Mouse (Mus musculus): ENCODE results near the gene Erp29. TPM values are rescaled to one million over a fixed set of nuclear protein-coding genes. Genes with fewer than 3 reads are reported as not detected.
A peak's percentile ranks its signal among the peaks of the same experiment; 100 is the strongest.
"Not testable (repeated sequence)": the region's sequence is repeated elsewhere in the genome, so short reads cannot be mapped to it uniquely, and the experiment has no call there.

The Erp29 gene
- 100 to 1,000 TPM; 136 to 146 TPM for total RNA-seq (2021)
- long read RNA-seq, experiment 1, full-length matches to known transcripts, result 66 of 80 reads
- long read RNA-seq, experiment 1, partial matches to known transcripts, result 0 of 80 reads
- long read RNA-seq, experiment 1, other reads (novel, unspliced or antisense), result 14 of 80 reads
- long read RNA-seq, experiment 2, full-length matches to known transcripts, result 99 of 122 reads
- long read RNA-seq, experiment 2, partial matches to known transcripts, result 2 of 122 reads
- long read RNA-seq, experiment 2, other reads (novel, unspliced or antisense), result 21 of 122 reads

DNA sequence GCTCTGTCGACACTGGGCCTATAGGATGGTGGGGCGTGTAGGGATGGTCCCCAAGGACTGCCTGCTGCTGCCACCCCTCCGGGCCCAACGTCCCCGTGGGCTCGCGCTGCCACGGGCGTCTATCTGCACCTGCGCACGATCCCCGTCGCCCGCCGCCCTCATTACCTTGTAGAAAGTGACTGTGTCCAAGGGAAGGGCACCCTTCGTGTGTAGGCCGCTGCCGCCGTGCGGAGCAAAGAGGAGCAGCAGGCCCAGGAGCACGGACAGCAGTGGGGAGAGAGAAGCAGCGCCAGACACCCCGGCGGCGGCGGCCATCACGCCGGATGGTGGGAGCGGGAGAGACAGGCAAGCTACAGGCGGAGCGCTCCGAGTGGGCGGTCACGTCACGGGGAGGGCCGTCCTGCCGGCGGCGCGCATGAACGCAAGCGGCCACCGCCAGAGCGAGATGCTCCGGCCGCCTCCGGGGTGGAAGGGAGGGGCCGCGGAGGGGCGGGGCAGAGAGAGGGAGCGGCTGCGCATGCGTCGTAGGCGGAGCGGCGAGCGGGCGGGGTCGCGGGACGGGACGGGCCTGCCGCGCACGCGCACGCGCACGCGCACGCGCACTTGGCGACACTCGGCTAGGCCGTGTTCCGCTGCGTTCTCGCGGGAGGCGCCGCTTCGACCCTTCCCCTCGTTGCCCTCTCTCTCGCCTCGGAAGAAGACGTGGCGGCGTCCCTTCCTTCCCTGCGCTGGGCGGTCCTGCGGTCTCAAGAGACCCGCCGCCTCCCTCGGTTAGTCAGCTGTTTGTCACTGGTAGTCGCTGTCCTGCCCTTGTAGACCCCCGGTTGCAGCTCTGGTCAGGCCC lies at the start of gene Erp29:
Erp29 (minus strand) TSS at position 481 of the 844 bp plus-strand sequence.
- DNase-seq (ENCODE audit: low spot score in 2 of 2), result peak; percentile 98

DNA sequence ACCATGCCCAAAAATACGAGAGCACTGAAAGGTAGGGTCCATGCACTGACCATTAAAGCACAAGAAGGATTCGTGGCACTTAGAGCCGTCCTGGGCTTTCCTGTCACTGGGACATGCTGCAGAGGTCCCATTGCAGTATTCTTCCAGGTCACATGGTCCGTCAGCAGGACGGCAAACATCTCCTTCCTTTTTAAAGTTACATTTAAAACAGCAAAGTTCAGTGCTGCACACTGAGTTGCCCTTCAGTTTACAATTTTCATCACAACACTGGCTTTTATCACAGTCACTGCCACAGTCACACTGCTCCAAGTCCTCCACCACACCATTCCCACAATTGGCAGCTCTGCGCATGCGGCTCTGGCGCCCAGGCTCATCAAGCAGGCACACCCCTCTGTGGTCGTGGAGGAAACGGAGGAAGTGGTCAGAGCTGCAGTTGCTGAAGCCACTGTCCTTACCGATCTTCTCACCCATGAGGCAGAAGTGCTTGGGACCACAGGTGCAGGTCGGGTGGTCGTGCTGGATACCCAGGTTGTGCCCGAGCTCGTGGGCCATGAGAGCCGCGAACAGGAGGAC lies 49.2 kb upstream of the Erp29 start:
- DNase-seq (ENCODE audit: low spot score in 2 of 2), result not testable (repeated sequence)

DNA sequence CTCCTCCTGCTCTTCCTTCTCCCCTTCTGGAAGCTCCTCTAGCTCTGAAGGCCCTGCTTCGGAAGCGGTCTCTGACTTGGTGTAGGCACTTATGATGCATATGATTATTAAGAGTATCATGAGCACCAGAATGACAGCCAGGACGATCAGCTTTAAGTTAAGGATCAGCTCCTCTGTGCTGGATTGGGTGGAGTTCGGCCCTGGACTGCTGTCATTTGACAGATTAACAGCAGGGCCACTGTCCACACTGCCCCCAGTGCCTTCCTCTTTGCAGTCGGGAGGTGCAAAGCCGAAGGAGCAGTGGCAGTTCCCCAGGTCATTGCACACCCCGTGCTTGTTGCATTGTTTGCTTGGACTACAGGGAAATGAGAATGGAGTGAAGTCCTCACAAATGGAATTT lies 48.4 kb upstream of the Erp29 start:
- no peak for DNase-seq (ENCODE audit: low spot score in 2 of 2)

DNA sequence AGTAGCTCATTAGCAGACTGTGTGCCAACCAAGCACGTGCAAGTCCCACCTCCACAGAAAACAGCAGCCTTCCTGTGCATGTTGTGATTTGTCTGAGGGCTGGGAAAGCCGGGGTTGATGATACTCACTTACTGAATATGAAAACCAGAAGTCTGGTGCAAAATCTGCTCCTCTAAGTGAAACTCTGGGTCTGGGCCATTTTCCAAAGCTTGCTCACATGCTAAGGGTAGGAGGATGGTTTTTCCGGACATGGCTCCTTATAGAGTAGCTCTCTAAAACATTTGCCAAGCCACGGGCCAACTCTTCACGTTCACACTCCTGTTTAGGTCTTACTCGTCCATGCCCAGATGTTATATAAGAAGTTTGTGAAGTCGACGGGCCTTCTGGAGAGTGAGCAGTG lies 41.0 kb upstream of the Erp29 start:
- DNase-seq (ENCODE audit: low spot score in 2 of 2), result no peak

DNA sequence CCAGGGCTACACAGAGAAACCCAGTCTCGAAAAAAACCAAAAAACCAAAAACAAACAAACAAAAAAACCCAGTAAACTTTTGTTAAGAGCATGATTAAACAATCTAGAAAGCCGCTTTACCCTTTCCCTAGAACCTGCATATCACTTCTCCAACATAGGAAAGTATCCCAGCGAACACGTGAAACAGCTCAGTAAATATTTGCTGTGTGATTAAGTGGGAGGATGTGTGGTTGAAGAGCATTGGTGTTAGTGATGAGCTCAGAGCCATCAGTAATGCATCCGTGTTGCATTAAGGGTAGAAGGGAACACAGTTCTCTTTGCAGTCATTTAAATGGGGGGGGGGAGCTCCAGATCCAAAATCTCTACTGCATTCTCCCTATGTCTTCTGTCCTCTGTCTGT lies 32.5 kb upstream of the Erp29 start:
- DNase-seq (ENCODE audit: low spot score in 2 of 2), result no peak

DNA sequence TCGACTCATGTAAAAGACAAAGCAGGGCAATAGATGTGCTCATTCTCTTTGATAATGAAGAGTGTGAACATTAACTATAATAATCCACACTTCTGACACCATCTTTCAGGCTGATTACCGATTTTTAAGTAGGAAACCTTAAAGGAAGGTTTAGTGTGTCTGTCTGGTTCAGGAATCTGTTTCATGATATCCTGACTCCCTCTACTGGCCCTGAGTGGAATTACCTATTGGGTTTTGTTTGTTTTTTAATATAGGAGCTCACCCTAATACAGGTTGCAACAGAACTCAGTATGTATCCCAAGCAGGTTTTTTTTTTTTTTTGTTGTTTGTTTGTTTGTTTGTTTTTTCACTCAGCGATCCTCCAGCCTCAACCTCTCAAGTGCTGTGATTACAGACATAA lies 25.4 kb upstream of the Erp29 start:
- no peak for DNase-seq (ENCODE audit: low spot score in 2 of 2)

DNA sequence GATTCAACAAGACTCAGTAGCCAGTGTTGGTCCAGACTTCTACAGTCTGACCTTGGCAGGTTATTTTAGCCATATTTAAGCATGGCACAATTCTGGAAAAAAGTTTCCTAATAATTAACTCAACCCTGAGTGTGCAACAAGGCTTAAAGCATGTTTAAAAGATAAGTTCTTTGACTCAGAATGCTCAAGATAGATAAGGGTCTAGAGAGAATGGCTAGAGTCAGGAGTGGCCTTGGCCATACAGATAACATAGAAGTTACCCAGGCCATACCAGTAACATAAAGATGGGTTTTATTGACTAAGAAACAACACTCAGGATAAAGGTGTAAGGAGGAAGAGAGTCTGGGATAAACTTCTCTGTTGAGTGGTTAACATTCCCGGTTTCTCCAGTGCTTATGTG lies 23.7 kb upstream of the Erp29 start:
- no peak for DNase-seq (ENCODE audit: low spot score in 2 of 2)

DNA sequence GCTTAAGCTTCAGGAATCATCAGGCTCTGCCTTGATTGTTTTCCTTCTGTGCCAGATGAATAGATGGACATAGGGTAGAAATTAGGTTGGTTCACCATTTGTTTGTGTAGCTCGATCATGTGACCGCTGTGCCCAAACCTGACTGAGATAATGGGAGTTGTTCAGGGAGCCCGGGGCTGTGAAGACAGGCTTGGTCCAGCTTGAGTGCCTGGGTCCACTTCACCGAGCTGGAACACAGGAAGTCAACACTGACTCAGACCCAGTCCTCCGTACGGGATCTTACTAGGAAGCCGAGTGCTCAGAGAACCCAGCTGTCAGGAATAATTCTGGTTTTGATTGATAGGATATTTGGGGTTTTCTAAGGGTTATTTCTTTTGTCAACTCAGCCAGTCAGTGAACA lies 22.3 kb upstream of the Erp29 start:
- DNase-seq (ENCODE audit: low spot score in 2 of 2), result no peak

DNA sequence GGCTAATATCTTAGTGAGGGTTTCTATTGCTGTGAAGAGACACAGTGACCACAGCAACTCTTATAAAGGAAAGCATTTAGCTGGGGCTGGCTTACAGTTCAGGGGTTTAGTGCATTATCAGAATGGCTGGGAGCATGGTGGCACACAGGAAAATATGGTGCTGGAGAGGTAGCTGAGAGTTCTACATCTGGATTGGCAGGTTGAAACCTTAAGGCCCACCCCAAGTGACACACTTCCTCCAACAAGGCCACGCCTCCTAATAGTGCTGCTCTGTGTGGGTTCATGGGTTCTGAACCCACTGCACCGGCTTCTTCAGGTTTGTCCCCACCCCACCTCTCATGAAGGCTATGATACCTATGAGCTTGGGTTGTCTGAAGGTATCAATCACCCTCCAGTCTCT lies 20.1 kb upstream of the Erp29 start:
- no peak for DNase-seq (ENCODE audit: low spot score in 2 of 2)

DNA sequence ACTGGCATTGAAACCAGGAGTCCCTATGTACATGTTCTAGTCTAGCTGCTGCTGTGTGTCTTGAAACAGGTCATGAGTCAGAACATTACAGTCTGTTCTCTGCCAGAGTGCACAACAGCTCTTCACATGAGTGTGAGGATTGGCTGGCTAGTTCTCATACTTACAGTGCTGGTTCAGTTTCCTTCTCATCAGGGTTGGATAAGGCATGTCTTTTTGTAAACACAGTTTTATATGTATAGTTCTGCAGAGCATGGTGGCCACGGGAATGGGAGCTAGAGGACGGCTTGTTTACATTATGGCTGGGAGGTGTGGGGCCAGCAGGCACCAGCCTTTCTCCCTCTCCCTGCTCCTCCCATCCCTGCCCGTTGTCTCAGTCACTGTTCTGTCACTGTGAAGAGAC lies 17.3 kb upstream of the Erp29 start:
- no peak for DNase-seq (ENCODE audit: low spot score in 2 of 2)

DNA sequence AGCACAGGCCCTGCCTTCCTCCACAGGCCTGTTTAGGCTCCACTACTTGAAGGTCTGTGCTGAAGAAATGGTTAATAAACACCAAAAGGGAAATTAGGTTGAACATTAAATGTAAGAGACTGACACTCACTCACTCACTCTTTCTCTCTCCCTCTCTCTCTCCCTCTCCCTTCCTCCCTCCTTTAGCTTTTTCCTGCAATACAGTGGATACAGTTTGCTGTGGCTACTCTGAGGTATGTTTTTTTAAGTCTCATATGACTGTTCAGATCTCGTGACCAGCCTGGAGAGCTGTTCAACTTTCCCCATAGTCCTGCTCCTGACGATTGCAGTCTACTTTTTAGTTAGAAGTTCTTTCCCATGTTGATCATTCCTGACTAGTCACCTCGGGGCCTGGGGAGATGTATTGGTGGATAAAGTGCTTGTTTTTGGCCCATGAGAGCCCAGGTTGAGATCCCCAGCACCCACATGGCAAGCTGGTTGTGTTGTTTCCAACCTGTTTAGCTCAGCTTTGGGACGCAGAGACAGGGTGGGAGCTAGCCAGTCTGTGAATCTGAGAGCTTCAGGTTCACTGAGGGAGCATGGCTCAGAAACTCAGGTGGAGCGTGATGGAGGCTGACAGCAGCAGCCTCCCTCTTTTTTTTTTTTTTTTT lies 11.4 kb upstream of the Erp29 start:
- DNase-seq (ENCODE audit: low spot score in 2 of 2), result no peak

DNA sequence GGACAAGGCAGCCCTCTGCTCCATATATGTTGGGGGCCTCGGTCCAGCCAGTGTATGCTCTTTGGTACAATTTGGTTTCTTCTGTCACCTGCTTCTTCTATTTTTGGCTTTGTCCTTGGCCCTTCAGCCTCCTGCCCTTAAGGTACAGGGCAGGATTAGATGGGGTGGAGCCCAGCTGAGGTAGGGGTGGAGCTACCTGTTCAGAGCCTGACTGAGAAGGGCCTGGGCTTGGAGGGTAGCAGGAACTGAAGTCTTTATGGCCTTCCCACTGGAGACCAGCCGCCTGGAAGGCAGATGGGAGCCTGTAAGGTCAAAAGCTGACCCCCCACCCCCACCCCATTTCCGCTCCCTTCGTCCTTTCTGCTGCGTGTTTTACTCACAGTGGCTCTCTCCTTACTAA lies 10.7 kb upstream of the Erp29 start:
- no peak for DNase-seq (ENCODE audit: low spot score in 2 of 2)

DNA sequence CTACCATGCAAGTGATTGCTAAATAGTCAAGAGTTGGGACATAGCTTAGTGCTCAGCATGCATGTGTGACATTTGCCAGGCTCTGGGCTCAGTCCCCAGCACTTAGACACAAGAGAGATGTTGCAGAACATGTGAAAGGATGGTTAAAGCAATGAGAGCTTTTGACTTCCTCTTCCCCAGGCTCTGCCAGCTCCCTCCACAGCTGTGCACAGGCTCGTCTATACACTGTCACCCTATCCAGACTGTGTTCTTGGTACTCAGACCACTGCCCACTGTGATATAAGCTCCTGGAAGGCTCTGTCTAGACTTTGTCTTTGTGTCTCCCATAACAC lies 9.8 kb upstream of the Erp29 start:
- no peak for DNase-seq (ENCODE audit: low spot score in 2 of 2)

DNA sequence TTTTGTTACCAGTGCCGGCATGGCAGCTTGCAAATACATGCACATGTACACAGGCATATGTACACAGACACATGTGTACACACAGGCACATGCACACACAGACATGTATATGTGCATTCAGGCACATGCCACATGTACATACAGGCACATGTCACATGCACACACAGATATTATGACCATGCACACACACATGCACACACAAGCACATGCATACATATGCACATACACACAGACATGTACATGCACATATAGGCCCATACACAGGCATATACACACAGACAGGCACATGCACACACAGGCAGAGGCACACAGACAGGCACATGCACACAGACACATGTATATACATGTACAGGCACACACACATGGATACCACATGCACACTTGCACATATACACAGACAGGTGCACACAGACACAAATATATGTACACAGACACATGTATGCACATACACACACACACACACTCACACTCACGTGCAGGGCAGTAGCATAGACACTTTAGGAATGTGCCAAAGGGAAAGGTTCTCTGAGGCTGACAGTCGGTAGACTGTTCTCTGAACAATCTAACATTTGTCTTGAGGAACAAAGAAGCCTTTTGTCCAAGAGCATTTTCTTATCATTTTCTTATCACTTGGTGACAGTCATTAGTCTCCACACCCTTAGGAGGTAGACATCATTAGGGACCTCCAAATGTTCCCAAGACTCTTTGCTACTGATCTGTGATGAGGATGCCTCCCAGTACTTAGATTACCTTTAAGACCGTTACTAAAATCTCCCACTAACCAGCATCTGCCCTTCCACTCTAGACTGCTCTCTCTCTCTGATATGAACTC lies 9.2 kb upstream of the Erp29 start:
- DNase-seq (ENCODE audit: low spot score in 2 of 2), result no peak

DNA sequence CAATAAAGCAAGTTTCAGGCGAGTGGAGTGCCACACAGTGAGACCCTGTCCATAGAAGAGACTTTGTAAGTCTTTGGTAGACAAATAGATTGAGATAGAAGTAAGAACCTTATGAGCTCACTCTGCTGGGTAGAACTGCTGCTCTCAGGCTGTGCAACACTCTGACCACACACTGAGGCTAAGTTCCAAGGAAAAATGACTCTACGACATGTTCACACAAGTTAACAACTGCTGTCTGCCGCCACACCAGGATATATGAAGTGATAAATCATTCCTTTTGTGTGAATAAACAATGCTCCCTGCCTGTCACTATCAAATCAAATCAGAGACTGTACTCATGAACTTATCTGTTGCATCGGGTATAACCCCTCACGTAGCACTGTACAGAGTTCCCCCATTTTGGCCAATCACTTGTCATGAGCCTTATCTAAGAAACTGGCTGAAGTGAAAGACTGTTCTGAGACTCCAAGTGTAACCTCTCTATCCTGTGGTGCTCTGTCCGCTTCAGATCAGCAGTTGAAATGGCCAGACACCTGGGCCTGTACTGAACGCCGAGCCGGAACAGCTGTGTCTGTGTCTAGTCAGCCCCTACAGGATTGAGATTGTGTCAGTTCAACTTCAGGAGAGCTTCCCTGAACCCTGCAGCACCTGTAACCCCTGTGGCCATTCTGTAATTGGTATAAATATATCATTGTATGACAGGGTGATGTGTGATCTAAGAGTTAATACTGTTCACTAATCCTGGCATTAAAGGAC lies 3.4 kb upstream of the Erp29 start:
- DNase-seq (ENCODE audit: low spot score in 2 of 2), result no peak

DNA sequence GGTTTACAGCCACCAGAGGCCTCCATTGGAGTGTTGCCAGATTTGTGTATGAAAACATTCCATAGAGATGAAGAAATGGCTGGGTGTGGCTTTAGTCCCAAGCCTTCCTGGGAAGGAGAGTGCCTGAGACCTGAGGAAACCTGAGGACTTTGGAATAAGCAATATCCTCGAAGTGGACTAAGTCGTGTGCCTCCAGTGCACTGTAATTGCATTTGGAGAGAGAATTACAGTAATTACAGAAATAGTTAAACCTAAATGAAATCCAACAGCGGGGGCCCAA lies 2.1 kb upstream of the Erp29 start:
- no peak for DNase-seq (ENCODE audit: low spot score in 2 of 2)

DNA sequence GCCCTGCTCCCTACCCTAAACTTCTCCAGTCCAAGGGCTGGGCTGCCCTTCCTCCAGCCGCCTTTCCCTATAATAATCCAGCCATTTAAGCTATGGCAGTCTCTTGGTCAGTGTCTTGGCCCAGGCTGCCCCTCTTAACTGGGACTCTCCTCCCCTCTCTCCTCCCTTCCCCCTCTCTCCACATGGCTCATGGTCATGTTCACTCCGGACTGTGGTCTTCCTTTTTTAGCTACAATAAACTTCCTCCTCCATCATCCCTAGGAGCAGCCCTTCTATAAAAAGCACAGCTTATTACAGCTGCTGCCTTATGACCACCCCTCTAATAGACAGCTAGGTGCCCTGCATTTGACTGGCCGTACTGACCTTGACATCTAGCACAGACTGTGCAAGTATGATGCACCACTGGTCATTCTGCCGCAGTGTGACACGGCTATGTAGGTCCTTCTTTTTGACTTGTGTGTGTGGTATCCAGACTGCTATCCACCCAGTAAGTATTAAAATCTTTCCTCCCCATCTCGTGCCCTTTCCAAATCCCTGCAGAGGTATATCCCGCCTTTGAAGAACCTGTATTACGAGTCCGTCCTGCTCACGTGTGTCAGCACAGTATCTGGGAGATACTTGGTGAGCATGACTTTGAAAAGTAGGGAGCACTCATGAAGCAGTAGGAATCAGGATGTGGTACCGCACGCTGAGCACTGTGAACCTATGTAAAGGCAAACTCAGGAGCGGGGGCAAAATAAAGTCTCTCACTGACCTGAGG lies 1.6 kb upstream of the Erp29 start:
- no peak for DNase-seq (ENCODE audit: low spot score in 2 of 2)

DNA sequence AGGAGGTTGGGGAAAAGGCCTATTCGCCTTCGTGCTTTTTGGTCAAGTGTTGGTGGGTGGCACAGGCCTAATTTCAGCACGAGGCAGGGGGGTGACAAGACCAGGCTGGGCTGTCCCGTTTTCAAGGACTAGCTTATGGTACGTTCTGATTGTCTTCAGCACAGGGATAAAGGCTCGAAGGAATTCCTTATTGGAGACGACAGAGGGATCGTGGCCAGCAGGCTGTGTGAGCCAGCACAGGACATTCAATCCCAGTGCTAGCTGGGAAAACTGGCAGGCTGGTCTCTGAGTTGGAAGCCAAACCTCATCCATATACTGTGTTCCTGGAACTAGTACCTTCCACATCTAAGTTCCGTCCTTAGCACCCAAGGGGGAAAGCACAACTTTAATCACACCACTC lies 600 bp upstream of the Erp29 start:
- no peak for DNase-seq (ENCODE audit: low spot score in 2 of 2)

DNA sequence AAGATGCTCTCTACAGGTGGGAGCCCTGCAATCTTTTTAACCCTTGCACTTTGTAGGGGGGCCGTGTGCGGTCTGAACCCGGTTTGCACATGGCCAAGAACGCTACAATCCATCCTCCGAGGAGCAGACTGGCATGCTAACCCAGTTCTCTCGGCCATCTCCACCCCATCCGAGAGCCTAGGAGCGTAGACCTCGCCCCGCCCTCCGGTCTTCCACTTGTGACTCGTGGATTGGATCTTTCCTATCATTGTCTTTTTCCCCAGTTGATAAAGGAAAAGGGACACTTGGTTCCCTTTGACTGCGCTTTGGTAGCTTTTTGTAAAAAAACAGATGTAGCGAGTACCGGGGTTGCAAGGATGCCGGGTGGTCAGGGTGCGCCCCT lies 671 bp downstream of the Erp29 start, which contains the start of gene Tmem116:
Tmem116 (plus strand) TSS at position 250 of the 382 bp plus-strand sequence.
- no peak for DNase-seq (ENCODE audit: low spot score in 2 of 2)

DNA sequence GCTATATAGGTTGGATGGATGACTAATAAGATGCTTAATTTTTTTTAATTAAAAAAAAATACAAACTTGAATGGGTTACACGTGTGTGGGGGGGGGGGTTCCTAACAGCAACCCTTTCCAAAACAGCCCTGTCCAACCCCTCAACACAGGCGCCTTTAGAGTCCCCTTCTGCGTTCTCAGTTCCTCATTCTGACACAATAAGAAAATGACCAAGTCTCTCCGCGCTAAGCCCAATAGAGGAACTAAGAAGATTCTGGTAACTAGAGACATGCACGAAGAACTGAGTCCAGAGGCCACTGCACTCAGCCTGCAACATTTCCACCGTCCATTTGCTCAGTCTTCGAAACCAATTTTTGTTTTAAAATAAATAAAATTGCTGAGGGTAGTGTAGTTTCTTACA lies 1.1 kb downstream of the Erp29 start:
- no peak for DNase-seq (ENCODE audit: low spot score in 2 of 2)
